Mouse (Mus musculus) embryo, embryonic 9.5 days (tissue): ENCODE measurements around the gene Tsga10ip.
A peak's percentile ranks its signal among the peaks of the same experiment; 100 is the strongest.
"Not testable (repeated sequence)": the region's sequence is repeated elsewhere in the genome, so short reads cannot be mapped to it uniquely, and the experiment has no call there.

Experiments used
- DNase-seq: peaks from one replicate; pipeline ENCODE4 v3.0.0-alpha.2; 2017; ENCODE audit errors: extremely low spot score

The Tsga10ip gene

DNA sequence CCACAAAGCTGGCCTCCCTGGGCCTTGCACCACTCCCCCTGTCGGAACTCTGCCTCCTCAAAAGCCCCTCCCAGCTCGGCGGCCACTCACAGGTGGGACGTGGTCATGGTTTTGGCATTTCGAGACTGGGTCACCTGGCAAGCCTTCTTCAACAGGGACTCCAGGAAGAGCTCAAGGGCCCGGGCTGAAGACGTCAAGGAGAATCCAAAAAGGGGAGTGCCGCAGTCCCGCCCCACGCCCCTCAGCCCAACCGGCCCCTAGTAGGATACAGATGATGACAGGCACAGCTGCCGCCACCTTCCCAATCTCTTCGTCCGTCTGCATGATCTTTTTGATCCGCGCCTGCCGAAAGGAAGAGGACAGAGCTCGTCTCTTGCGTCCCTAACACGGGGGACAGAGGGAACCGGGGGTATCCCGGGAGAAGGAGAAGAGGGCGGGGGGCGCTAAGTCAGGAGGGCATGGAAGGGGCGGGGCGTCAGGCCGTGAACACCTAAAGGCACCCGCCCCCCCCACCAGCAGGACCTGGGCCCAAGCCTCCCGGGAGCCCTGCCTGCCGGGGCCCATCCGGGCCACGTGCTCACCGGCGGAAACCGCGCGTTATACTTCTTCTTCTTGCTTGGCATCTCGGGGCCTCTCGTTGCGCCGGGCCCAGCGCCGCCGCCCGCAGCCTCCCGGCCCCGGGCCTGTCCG lies 21.9 kb upstream of the Tsga10ip start:
- no peak for DNase-seq

- no peak for DNase-seq
Observed at GRCm38 (mm10) chr19:5423561-5423960, 21.2 kb upstream of the Tsga10ip start.

DNA sequence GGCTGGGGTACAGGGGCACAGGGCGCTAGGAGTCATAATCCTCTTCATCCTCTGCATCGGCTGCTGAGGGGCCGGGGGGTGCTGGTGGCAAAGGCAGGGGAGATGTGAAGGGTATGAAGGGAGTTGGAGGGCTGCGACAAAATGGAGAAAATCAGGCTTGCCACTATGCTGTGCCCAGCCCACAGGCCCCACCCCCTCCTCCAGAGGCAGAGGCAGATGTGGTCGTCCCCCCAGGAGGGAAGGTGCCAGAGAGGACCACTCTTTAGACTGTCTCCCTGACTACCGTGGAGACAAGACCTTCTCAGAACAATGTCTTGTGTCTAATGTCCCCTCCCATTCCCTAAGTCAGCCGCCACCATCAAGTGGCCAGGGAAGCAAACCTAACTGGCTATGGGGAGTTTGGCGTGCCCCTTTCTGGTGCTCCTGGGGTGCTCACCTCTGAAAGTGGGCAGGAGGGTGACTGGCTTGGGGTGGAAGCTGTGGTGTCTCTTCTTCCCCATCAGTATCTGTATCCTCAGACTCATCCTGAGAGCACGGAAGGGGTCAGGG lies 20.6 kb upstream of the Tsga10ip start:
- DNase-seq: no peak

DNA sequence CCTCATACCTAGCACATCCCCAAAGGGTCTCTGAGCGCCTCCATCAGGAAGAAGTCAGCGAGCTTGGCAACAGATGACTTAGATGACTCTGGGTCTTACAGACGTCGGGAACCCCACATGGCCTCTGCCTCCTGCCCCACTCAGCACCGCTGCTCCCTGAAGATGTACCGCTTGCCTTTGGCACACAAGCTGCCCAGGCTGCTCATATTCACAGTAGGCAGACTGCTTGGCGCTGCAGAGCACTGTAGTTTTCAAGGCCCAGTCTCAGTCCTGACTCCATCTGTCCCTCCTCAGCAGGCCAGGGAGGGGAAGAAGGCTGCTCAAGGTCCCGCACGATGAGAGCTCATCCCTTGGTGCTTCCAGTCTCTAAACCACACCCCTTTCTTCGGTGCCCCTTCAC lies 19.9 kb upstream of the Tsga10ip start:
- no peak for DNase-seq

DNA sequence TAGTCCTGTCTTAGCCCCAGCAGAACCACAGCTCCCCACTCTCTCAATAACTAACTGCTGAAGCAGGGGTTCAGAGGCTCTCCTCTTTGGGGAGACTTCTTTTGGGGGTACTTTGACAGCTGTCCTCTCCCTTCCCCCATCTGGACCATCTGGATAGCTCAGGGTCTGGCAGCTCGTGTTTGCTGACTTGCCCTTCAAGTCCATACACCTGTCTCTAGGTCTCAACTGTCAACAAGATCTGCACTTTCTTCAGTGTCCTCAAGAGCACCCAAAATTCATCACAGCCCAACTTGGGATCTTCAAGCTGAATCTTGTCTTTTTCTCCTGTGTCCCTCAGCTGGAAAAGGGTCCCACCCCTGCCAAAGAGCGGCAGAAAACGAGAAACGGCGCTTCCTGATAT lies 19.5 kb upstream of the Tsga10ip start:
- no peak for DNase-seq

GRCm38 (mm10) chr19:5420579-5420978 lies 18.3 kb upstream of the Tsga10ip start:
- no peak for DNase-seq

DNA sequence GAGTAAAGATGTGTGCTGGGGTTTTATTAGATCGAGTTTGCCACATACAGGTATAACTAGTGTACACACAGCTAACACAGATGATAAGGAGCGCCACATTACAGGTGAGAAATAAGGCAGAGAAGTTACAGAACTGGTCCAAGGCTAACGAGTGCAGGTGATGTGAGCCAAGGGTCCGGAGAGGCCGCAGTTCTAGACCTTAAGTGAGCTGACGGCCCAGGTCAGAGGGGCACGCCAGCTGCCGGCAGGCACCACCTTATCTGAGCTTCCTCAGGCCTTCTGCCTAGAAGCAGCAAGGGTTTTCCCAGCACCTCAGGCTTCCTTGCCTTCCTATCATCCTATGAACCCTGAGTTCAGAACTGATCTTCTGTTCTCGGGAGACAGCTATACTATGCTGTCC lies 17.3 kb upstream of the Tsga10ip start:
- no peak for DNase-seq

GRCm38 (mm10) chr19:5418750-5419466 lies 16.6 kb upstream of the Tsga10ip start:
- no peak for DNase-seq

GRCm38 (mm10) chr19:5414534-5414957 lies 12.2 kb upstream of the Tsga10ip start:
- DNase-seq: no peak

DNA sequence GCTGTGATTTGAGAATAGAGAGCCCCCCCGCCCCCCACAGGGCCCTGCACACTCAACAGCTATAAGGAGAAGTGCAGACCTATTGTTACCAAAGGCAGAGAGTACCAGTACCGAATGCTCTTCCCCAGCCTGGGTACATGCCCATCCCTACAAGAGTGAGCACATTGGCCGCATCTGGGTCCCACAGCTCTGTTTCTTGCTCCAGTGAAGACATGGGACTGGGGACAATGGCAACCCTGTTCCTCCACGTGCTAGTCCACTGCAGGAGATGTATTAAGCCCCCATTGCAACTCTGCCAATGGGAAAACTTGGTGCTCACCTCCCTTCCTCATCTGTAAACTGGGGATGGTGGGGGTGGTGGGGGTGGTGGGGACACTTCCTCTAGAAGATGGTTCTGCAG lies 11.5 kb upstream of the Tsga10ip start:
- no peak for DNase-seq

DNA sequence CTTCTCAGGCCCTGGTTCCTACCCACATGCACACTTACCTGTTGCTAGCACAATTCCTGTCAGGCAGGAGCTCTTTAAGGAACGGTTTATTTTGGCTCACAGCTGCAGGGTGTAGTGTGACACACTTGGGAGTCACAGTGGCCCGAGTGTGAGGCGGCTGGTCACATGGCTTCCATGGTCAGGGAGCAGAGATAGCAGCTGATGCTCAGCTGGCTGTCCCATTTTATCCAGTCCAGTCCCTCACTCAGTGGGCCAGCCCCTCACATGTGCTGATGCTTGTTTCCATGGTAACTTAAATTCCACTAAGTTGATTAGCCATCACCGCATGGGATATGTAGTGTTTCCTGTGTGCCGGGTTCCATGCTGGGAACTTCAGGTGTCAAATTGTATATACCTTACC lies 9.6 kb upstream of the Tsga10ip start:
- no peak for DNase-seq

- DNase-seq: no peak
Observed at GRCm38 (mm10) chr19:5410641-5411040, 8.3 kb upstream of the Tsga10ip start.

- no peak for DNase-seq
Observed at GRCm38 (mm10) chr19:5409068-5409467, 6.7 kb upstream of the Tsga10ip start.

DNA sequence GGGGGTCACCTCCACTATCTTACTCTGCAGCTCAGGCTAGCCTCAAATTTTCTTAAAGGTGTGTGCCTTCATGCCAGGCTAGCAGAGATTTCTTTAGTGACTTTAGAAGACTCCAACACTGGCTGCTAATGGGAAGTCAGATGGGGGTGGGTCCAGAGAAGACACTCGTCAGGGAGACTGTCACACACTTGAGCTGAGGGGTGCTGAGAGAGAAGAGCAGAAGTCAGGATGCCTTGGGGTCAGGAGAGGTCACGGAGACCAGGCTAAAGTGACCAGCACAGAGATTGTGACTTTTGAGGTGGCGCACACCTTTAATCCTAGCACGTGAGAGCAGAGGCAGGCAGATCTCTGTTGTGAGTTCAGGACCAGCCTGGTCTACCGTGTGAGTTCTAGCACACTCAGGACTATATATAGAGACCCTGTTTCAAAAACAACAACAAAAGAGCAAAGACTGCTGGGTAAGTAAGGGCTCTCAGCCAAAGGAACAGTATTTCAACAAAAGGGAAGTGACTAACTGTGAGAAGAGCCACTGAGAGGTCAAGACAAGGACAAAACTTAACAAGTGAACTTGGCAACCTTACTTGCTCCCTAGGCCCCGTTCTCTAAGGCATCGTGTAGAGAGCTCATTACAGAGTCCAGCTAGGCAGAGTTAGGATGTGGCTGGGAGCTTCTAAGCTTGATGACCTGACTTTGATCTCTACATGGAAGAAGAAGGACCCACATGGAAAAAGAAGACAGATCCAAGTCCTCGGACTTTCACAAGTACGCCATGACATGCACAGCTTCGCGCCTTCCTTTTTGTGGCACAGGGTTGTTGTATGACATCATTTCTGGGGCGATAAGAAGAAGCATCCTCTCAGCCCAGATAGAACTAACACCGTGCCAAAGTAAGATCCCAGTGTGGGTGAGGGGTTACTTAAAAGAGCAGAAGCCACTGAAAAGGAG lies 6.0 kb upstream of the Tsga10ip start:
- DNase-seq: no peak

GRCm38 (mm10) chr19:5407133-5407532 lies 4.8 kb upstream of the Tsga10ip start:
- peak; percentile 39 for DNase-seq

GRCm38 (mm10) chr19:5406531-5407126 lies 4.3 kb upstream of the Tsga10ip start:
- peak; percentile 61 for DNase-seq

DNA sequence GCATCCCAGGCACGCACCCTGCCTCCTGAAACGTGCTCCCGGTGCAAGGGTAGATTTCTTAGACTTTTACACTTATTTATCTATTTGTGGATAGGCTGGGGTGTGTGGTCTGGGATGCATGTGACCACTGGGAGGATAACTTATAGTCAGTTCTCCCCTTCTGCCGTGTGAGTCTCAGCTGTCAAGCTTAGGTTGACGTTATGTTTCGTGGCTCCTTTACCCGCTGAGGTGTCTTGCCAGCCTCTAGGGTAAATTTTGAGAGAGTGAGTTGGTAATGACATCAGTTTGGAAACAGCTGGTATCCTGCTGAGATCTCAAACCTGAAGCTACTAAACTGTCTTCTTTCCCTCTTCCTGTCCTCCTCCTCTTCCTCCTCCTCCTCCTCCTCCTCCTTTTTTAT lies 3.6 kb upstream of the Tsga10ip start:
- no peak for DNase-seq

- not testable (repeated sequence) for DNase-seq
Observed at GRCm38 (mm10) chr19:5401073-5401472, 1.3 kb downstream of the Tsga10ip start.

- no peak for DNase-seq
Observed at GRCm38 (mm10) chr19:5395371-5395770, 7.0 kb downstream of the Tsga10ip start.

DNA sequence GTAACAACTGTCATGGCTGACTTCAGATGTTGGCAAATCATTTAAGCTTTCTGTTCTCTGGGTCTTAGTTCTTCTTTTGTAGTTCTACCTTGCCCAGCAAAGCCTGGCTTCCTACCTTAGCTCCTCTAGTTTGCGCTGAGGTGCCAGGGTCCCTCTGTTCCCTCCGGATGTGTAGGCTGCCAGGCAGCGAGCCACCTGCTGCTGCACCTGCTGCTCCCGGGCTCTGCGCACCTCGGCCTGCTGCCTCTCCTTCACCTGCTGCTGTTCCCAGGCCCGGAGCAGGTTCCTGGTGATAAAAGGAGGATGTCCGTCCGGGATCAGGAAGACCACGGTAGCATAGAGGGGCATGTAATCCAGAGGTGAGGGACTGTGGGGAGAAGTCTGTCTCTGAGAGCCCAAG lies 8.2 kb downstream of the Tsga10ip start:
- DNase-seq: no peak

DNA sequence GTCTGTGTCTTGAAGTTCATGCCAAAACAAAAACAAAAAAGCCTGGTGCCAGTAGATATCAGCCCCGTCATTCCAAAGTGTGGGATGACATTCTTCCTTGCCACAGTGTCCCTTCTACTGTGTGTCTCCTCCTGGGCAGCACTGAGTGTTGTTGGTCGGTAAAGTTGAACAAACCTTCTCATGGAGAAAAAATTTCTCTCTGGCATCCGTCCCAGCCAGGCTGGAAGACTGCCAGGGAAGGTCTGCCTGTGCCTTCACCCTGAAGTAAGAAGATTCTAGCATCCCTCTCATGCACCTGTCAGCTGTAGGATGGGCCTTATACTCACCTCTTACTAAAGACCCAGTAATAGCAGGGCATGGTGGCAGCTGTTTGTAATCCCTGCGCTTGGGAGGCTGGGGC lies 9.4 kb downstream of the Tsga10ip start:
- DNase-seq: no peak

- no peak for DNase-seq
Observed at GRCm38 (mm10) chr19:5390416-5390815, 11.9 kb downstream of the Tsga10ip start.
